Mouse (Mus musculus) hindbrain, embryonic 12.5 days (tissue): ENCODE results near the gene Ankrd1. TPM values are rescaled to one million over a fixed set of nuclear protein-coding genes. Genes with fewer than 3 reads are reported as not detected.
A peak's percentile ranks its signal among the peaks of the same experiment; 100 is the strongest.

Experiments
- ATAC-seq: fragments of 200-750 bp; cut with Nextera tagmentation; 2 replicates; pipeline ENCODE4 v1.8.0; 2017; ENCODE audit warnings: moderate TSS enrichment; ENCODE audit not compliant: low FRiP score
- H3K27ac ChIP-seq: fragments of 300-500 bp; sonication (generic); 2 replicates; pipeline ENCODE4 v1.5.1; 2016; ENCODE audit warnings: mild to moderate bottlenecking
- H3K27me3 ChIP-seq: fragments of 300-500 bp; sonication (generic); 2 replicates; pipeline ENCODE4 v1.6.1; 2016; ENCODE audit warnings: mild to moderate bottlenecking
- H3K36me3 ChIP-seq: fragments of 300-500 bp; sonication (generic); 2 replicates; pipeline ENCODE4 v1.6.1; 2016; ENCODE audit warnings: mild to moderate bottlenecking
- H3K4me1 ChIP-seq: fragments of 300-500 bp; sonication (generic); 2 replicates; pipeline ENCODE4 v1.6.1; 2016
- H3K4me2 ChIP-seq: fragments of 300-500 bp; sonication (generic); replicated peaks from 2 replicates; pipeline ENCODE4 v1.6.1; 2016; ENCODE audit warnings: mild to moderate bottlenecking
- H3K4me3 ChIP-seq: fragments of 300-500 bp; sonication (generic); 2 replicates; pipeline ENCODE4 v1.5.1; 2016; ENCODE audit warnings: mild to moderate bottlenecking
- H3K9ac ChIP-seq: fragments of 300-500 bp; sonication (generic); 2 replicates; pipeline ENCODE4 v1.6.1; 2016; ENCODE audit warnings: mild to moderate bottlenecking, moderate library complexity
- H3K9me3 ChIP-seq: fragments of 300-500 bp; sonication (generic); replicated peaks from 2 replicates; pipeline ENCODE4 v1.6.1; 2016; ENCODE audit warnings: mild to moderate bottlenecking
- WGBS: fragments of 180-500 bp; shearing (Covaris S2); methylation state at CpG from one replicate; pipeline ENCODE4 v1.1.7; 2016; 5-methylcytosine and 5-hydroxymethylcytosine counted together
- polyA plus RNA-seq: library from polyadenylated mRNA; unstranded; fragments of >200 nt; fragmentation: Nextera tagmentation; extraction: Ambion mirVana; gene quantifications from 2 replicates; pipeline ENCODE4 v1.2.1, GENCODE M21; 2016

The Ankrd1 gene
- polyA plus RNA-seq = 0.26 and 0.50 TPM in 2 replicates

DNA sequence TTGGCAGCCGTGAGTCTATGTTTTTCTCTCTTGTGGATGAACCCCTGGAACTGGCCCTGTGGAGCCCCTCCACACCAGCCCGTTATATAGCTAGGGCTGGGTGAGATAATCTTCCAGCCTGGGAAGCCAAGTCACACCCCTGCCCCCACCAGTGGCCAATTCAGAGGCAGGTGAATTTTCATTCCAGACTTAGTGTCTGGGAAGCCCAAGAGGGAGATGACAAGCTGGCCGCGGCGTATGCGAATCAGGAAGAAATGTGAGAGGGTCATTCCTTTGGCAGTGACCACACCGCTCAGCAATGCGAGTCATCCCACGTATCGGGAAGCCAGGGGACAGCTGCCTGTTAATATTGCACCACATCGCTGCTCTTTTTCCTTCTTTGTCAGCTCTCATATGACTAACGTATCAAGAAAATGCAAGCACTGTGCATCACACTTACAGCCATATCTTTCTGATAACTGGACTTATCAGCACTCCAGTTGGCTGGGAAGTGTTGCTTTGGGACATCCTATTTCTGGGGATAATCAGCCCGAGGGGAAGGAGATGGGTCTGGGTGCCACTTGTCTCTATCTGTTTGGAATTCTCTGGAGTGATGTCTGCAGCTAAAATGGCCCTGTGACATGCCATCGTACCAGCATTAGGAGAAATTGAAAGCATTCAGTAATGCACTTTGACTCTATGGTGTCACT lies at the start of gene Ankrd1:
TSS of gene Ankrd1 (minus strand) at position 317 of the 689 bp plus-strand sequence.
- ATAC-seq = no peak
- H3K4me3 ChIP-seq = no peak within 1 kb of the TSS
- H3K36me3 ChIP-seq = no peaks in the 10 kb centered on the region
- no peak within 1 kb of the TSS for H3K27ac ChIP-seq
- no peak within 1 kb of the TSS for H3K9ac ChIP-seq
- no peaks in the 10 kb centered on the region for H3K4me1 ChIP-seq
- H3K4me2 ChIP-seq = no peak within 1 kb of the TSS
- WGBS = 87% methylated on average over 14 of the region's 14 CpGs
- no peaks in the 10 kb centered on the region for H3K27me3 ChIP-seq
- no peaks in the 10 kb centered on the region for H3K9me3 ChIP-seq

DNA sequence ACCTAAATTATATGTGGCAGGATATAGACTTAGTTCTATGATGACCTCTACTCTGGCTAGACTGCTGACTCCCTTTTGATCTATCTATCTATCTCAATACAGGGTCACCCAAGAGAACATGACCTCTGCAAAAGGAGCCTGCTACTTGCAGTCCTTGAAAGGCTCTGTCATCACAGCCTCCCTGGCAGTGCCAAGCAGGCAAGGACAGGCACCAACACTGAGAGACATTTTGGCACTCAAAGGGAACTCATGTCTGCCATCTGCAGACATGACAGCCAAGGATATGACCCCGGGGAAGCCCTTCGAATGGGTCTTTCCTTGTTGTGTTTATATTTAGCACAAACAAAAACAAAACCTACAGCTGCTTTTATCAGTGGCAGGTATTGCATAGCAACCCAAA lies 49.2 kb upstream of the Ankrd1 start:
- Histone ChIP-seq H3K27ac (no peak overlapping the region), H3K36me3 (no peaks in the 10 kb centered on the region), H3K4me2 (no peak overlapping the region), H3K9me3 (no peaks in the 10 kb centered on the region), H3K27me3 (no peaks in the 10 kb centered on the region), H3K9ac (no peak overlapping the region), H3K4me1 (no peaks in the 10 kb centered on the region), H3K4me3 (no peak overlapping the region)
- ATAC-seq = no peak
- 85% methylated on average over 2 of the region's 2 CpGs for WGBS

DNA sequence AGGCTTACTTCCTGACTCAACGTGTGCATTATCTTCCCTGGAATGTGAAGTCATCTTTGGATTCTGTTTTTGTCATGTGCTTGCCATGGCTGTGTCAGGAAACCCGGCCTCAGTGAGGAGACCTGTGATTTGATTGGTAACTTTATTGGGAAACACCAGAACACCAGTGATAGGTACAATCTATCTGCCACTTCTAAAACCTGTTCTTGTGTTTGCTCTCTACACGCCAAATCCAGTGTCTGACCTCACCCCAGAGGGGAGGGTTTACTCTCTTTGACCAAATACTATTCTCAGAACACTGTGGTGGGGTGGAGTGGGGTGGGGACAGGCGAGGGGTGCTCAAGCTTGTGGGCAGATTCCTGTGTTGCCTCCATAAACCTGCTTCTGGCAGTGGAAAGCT lies 48.2 kb upstream of the Ankrd1 start:
- no peak overlapping the region for H3K9ac ChIP-seq
- no peak overlapping the region for H3K4me3 ChIP-seq
- H3K9me3 ChIP-seq = no peaks in the 10 kb centered on the region
- H3K4me1 ChIP-seq = no peaks in the 10 kb centered on the region
- H3K27me3 ChIP-seq = no peaks in the 10 kb centered on the region
- no peak for ATAC-seq
- WGBS = 83% methylated on average over 4 of the region's 4 CpGs
- H3K4me2 ChIP-seq = no peak overlapping the region
- no peaks in the 10 kb centered on the region for H3K36me3 ChIP-seq
- no peak overlapping the region for H3K27ac ChIP-seq

DNA sequence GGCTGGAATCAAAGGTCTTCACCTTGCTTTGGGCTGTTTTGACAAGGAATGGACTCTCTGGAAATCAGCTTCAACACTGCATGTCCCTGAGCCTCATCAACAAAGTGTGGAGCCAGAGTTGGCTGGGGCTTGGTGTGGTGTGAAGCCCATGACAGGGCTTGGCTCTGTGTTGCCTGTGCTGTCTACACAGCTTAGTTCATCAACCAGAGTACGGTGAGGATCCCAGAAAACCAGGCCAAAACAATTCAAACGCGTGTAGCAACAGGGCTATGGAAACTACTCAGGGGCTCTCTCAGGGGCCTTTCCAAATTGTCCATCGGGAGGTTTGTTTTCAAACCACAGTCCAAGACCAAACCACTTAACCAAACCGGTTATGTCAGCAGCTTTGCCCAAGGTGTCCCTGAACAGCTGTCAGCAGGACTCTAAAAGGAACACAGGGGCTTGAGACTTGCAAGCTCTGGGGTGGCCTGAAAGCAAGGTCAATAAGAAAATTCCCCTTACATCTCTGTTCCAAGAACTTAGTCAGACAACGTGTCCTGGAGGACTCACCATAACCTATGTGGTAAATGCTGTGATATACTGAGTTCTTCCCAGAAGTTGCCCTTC lies 47.5 kb upstream of the Ankrd1 start:
- Histone ChIP-seq H3K27ac (no peak overlapping the region), H3K4me3 (no peak overlapping the region), H3K4me1 (no peaks in the 10 kb centered on the region), H3K9me3 (no peaks in the 10 kb centered on the region), H3K4me2 (no peak overlapping the region), H3K9ac (no peak overlapping the region), H3K36me3 (no peaks in the 10 kb centered on the region), H3K27me3 (no peaks in the 10 kb centered on the region)
- ATAC-seq = no peak
- 88% methylated on average over 6 of the region's 6 CpGs for WGBS

DNA sequence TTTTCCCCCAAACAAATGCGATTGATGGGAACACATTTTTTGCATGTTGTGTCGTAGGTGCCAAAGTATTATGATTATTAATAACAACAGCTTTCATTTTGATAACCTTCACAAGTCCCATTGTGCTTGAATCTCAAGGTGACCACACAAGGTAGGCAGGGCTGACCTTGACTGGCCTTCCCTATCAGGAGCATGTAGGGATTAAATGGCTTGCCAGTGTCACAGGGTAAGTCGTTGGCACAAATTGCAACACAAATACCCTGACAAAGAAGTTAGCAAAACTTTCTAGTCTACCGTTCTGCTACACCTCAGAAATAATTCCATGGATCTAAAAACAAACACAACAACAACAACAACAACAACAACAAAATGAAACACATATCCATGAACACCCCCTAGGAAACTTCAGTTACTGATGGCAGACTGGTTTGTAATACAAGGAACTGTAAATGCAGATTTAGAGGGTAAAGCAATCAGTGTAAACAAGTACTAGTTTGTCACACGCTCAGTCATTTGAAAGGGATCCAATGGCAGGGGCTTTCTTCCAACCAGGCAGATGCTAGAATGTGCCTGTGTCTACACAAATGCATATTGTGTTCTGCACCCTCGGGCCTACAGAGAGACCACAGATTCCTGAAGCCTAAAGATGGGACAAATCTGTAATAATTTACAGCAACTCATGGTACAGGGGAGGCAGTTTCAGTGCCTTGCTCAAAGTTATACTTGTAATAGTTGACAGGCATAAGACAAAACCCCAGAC lies 46.7 kb upstream of the Ankrd1 start:
- Histone ChIP-seq H3K27ac (no peak overlapping the region), H3K4me2 (no peak overlapping the region), H3K27me3 (no peaks in the 10 kb centered on the region), H3K9ac (no peak overlapping the region), H3K4me1 (no peaks in the 10 kb centered on the region), H3K36me3 (no peaks in the 10 kb centered on the region), H3K4me3 (no peak overlapping the region), H3K9me3 (no peaks in the 10 kb centered on the region)
- ATAC-seq = no peak
- 89% methylated on average over 6 of the region's 6 CpGs for WGBS

DNA sequence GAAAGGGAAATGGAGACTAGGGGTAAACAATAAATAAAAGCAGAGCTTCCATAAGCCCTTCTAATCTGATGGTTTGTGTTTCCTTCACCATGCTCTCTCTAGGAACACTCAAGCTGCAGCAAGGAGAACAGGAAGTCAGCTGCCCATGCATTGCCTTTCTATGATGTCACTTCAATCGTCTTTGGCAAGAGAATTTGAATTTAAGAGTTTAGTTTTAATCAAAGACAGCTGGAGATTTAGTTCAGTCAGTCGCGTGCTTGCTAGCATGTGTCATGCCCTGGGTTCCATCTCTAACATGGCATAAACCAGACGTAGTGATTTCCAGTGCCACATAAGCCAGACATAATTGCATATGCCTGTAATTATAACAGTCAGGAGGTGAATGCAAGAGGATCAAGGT lies 45.5 kb upstream of the Ankrd1 start:
- H3K27me3 ChIP-seq = no peaks in the 10 kb centered on the region
- no peak overlapping the region for H3K27ac ChIP-seq
- no peak overlapping the region for H3K4me2 ChIP-seq
- WGBS = 81% methylated on average over 4 of the region's 4 CpGs
- H3K4me3 ChIP-seq = no peak overlapping the region
- ATAC-seq = no peak
- H3K9ac ChIP-seq = no peak overlapping the region
- H3K4me1 ChIP-seq = no peaks in the 10 kb centered on the region
- no peaks in the 10 kb centered on the region for H3K9me3 ChIP-seq
- H3K36me3 ChIP-seq = no peaks in the 10 kb centered on the region

DNA sequence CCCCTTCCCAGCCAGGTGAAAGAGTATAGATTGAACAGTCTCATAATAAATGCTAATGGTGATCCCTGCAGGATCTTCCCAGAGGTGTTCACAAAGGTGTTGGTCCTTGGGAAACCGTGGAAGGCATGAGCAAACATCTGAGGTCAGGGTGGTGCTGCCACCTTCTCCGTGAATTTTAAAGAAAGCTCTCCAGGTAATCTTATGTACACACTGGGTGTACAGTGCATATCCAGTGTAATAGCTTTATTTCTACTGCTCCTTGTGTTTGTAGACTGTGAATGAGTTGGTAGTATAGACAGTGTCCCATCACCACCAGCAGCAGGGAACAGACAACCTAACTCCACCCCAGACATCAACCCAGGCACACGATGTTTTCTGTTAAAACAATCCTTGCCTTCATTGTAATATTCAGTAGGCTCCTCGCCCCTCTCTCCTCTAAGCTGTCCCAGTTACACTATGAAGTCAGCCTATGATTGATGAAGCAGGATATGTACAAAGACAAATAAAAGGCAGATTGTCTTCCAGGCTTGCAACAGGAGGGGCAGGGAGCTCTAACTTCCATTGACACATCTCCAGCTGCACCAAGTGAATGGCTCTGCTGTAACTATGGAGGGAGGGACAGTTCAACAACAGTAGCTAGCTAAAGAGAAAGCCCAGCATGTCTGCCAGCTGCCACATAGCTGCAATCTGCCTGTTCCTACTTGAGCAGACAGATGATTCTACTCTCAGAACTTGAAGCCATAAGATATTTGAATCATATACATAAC lies 30.5 kb upstream of the Ankrd1 start:
- peak; percentile 52 for ATAC-seq
- Histone ChIP-seq H3K4me1 (no peaks in the 10 kb centered on the region; the same call in 1 of the 2 replicates), H3K4me2 (no peak overlapping the region), H3K4me3 (no peak overlapping the region), H3K27ac (no peak overlapping the region), H3K9ac (no peak overlapping the region), H3K27me3 (no peaks in the 10 kb centered on the region), H3K36me3 (no peaks in the 10 kb centered on the region), H3K9me3 (0 out of 2 replicates have a peak, but pooled peaks cover under 1% of the 10 kb centered on the region)
- 54% methylated on average over 4 of the region's 4 CpGs for WGBS

DNA sequence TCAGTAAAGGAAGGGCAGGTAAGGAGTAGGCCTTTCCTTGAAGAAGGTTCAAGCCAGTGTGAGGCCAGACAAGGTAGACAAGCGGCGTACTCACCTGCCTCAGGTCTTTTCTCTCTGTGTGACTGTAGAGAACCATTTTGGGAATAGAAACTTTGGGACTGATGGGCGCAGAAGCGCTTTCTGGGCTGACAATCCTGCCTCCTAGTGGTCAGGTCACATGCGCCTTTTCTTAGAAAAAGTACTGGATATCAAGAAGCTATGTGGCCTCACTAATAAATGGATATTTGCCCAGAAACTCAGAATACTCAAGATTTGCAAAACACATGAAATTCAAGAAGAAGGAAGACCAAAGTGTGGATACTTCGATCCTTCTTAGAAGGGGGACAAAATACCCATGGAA lies 28.7 kb upstream of the Ankrd1 start:
- H3K4me2 ChIP-seq = no peak overlapping the region
- ATAC-seq = no peak
- H3K27ac ChIP-seq = no peak overlapping the region
- WGBS = 85% methylated on average over 6 of the region's 6 CpGs
- no peak overlapping the region for H3K9ac ChIP-seq
- no peaks in the 10 kb centered on the region; the same call in 1 of the 2 replicates for H3K4me1 ChIP-seq
- H3K36me3 ChIP-seq = no peaks in the 10 kb centered on the region
- no peaks in the 10 kb centered on the region for H3K27me3 ChIP-seq
- H3K9me3 ChIP-seq = 0 out of 2 replicates have a peak, but pooled peaks cover 7% of the 10 kb centered on the region
- no peak overlapping the region for H3K4me3 ChIP-seq

DNA sequence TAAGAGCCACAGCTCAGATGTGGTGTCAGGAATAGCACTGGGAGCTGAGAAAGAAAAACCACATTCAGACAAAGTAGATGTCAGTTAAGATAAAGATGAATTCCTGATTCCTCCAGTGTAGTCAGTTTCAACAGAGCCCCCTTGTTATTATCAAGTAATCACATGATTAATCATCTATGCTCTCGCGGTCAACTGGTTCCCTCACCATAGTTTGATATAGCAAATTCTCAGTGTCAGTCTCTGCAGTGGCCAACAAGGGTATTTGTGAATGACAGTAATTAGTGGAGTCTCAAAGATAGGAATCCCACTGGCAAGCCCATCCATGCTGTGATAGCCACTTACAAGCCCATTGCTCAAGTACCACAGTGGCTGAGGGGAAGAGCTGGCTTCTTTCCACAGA lies 23.7 kb upstream of the Ankrd1 start:
- WGBS = 91% methylated on average over 2 of the region's 2 CpGs
- Histone ChIP-seq H3K4me1 (no peaks in the 10 kb centered on the region), H3K9me3 (0 out of 2 replicates have a peak, but pooled peaks cover 7% of the 10 kb centered on the region), H3K4me3 (no peak overlapping the region), H3K4me2 (no peak overlapping the region), H3K27ac (no peak overlapping the region), H3K9ac (no peak overlapping the region), H3K27me3 (no peaks in the 10 kb centered on the region), H3K36me3 (no peaks in the 10 kb centered on the region)
- no peak for ATAC-seq

DNA sequence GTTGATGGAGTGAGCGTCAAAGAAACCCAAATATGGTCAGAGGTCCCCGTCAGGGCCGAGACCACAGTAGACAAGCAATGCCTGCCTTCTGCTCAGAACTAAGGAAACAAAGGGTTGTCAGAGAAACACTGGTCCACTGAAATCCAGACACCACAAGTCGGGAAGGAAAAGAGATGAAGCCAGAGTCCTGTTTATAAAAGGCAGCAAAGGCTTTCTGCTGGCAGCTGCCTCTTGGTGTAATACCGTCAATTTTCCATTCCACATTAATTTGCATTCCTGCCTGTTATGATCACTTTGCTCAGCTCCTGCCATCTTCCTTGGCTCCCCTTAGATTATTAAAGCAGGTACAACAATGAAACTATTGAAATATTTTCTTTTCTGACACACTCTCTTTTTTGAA lies 13.8 kb upstream of the Ankrd1 start:
- no peak overlapping the region for H3K27ac ChIP-seq
- no peaks in the 10 kb centered on the region for H3K36me3 ChIP-seq
- H3K4me3 ChIP-seq = no peak overlapping the region
- no peak overlapping the region for H3K9ac ChIP-seq
- H3K4me1 ChIP-seq = no peaks in the 10 kb centered on the region
- ATAC-seq = no peak
- no peak overlapping the region for H3K4me2 ChIP-seq
- H3K9me3 ChIP-seq = no peaks in the 10 kb centered on the region
- 56% methylated on average over 5 of the region's 5 CpGs for WGBS
- H3K27me3 ChIP-seq = no peaks in the 10 kb centered on the region

DNA sequence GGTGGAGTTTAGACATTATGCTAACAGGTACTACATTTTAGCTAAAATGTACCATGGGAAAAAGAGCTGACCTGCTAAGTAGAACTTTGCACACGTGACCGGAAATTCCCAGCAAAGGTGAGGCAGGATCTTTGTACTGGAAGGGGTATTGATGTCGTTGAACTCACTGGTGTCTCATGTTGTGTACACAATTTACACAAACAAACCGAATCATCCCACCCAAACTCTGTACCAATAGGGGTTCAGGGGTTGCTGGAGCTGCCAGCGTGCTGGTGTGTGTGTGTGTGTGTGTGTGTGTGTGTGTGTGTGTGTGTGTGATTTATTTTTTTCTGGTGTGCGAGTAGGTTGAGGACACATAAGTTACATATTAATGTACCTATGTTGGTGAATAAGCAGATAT lies 13.2 kb upstream of the Ankrd1 start:
- Histone ChIP-seq H3K36me3 (no peaks in the 10 kb centered on the region), H3K27ac (no peak overlapping the region), H3K9ac (no peak overlapping the region), H3K4me2 (no peak overlapping the region), H3K4me1 (no peaks in the 10 kb centered on the region), H3K27me3 (no peaks in the 10 kb centered on the region), H3K4me3 (no peak overlapping the region), H3K9me3 (no peaks in the 10 kb centered on the region)
- ATAC-seq = no peak
- WGBS = 90% methylated on average over 6 of the region's 6 CpGs

DNA sequence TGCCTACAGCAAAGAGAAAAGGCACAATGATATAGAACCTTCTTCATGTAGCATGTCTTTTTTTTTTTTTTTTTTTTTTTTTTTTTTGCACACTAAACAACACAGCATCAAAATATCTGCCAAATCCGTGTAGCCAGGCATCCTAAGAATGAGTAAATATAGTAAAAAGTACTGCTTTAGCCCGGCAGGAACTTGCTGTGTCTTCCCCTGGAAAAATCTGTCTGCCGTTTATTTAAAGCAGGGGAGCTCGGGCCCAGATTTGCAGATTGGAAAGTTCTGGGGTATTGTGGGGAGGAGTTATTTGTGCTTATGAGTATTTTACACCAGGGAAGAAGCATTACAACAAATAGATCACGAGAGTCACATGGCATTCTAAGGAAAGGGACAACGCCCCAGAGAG lies 12.1 kb upstream of the Ankrd1 start:
- Histone ChIP-seq H3K9ac (no peak overlapping the region), H3K4me3 (no peak overlapping the region), H3K27ac (no peak overlapping the region), H3K4me1 (no peaks in the 10 kb centered on the region), H3K36me3 (no peaks in the 10 kb centered on the region), H3K9me3 (no peaks in the 10 kb centered on the region), H3K27me3 (no peaks in the 10 kb centered on the region), H3K4me2 (no peak overlapping the region)
- ATAC-seq = no peak
- WGBS = 79% methylated on average over 6 of the region's 6 CpGs
